Mouse (Mus musculus) urinary bladder, postnatal 10 days (tissue): Measurements from ENCODE around the gene Vps45.
"Not testable (repeated sequence)": the region's sequence is repeated elsewhere in the genome, so short reads cannot be mapped to it uniquely, and the experiment has no call there.

Experiments
- DNase-seq: peaks from one replicate; pipeline ENCODE4 v3.0.0; 2022; ENCODE audit warnings: low spot score

The Vps45 gene

GRCm38 (mm10) chr3:95996451-95997073 is 61.7 kb downstream of the Vps45 start:
- DNase-seq, result no peak

- no peak for DNase-seq
These were observed 62.4 kb downstream of the Vps45 start, which contains the start of gene Plekho1 for GRCm38 (mm10) chr3:95995802-95996428. Plekho1 (minus strand) TSS chr3:95996001.

GRCm38 (mm10) chr3:95994975-95995801 is 63.1 kb downstream of the Vps45 start:
- DNase-seq, result no peak

GRCm38 (mm10) chr3:95994381-95994846 is 63.9 kb downstream of the Vps45 start:
- no peak for DNase-seq

- no peak for DNase-seq
These were observed 64.4 kb downstream of the Vps45 start for GRCm38 (mm10) chr3:95993881-95994280.

GRCm38 (mm10) chr3:95992990-95993603 is 65.2 kb downstream of the Vps45 start:
- DNase-seq, result no peak

GRCm38 (mm10) chr3:95990413-95990941 is 67.8 kb downstream of the Vps45 start:
- no peak for DNase-seq

GRCm38 (mm10) chr3:95988969-95989368 is 69.3 kb downstream of the Vps45 start:
- no peak for DNase-seq

GRCm38 (mm10) chr3:95988138-95988537 is 70.1 kb downstream of the Vps45 start:
- DNase-seq, result no peak

GRCm38 (mm10) chr3:95987386-95988110 is 70.7 kb downstream of the Vps45 start:
- no peak for DNase-seq

- DNase-seq, result no peak
These were observed 71.3 kb downstream of the Vps45 start for GRCm38 (mm10) chr3:95986984-95987383.

GRCm38 (mm10) chr3:95986001-95986622 is 72.2 kb downstream of the Vps45 start:
- DNase-seq, result no peak

- no peak for DNase-seq
These were observed 72.9 kb downstream of the Vps45 start for GRCm38 (mm10) chr3:95985209-95986000.

GRCm38 (mm10) chr3:95982129-95982528 is 76.1 kb downstream of the Vps45 start:
- DNase-seq, result no peak

GRCm38 (mm10) chr3:95980276-95980970 is 77.8 kb downstream of the Vps45 start:
- no peak for DNase-seq

- no peak for DNase-seq
These were observed 80.0 kb downstream of the Vps45 start for GRCm38 (mm10) chr3:95978265-95978664.

GRCm38 (mm10) chr3:95977587-95977986 is 80.7 kb downstream of the Vps45 start:
- not testable (repeated sequence) for DNase-seq

- DNase-seq, result no peak
These were observed 81.2 kb downstream of the Vps45 start for GRCm38 (mm10) chr3:95977079-95977478.

- DNase-seq, result no peak
These were observed 85.2 kb downstream of the Vps45 start for GRCm38 (mm10) chr3:95972873-95973634.
